Mouse (Mus musculus) stomach, postnatal 0 days (tissue): ENCODE results near the gene Slc31a1. TPM values are rescaled to one million over a fixed set of nuclear protein-coding genes. Genes with fewer than 3 reads are reported as not detected.

Experiments used
- ATAC-seq: fragments of 200-750 bp; cut with Nextera tagmentation; 2 replicates; pipeline ENCODE4 v1.8.0; 2017; ENCODE audit not compliant: low FRiP score, low TSS enrichment
- DNase-seq: peaks from one replicate; pipeline ENCODE4 v3.0.0-alpha.2; 2016; ENCODE audit warnings: low spot score
- H3K27ac ChIP-seq: fragments of 300-500 bp; sonication (generic); replicated peaks from 2 replicates; pipeline ENCODE4 v1.5.1; 2014; ENCODE audit warnings: mild to moderate bottlenecking, control low read depth
- H3K27me3 ChIP-seq: fragments of 300-500 bp; sonication (generic); 2 replicates; pipeline ENCODE4 v1.6.1; 2014; ENCODE audit warnings: low read length; ENCODE audit not compliant: control insufficient read depth, insufficient read depth
- H3K36me3 ChIP-seq: fragments of 300-500 bp; sonication (generic); 2 replicates; pipeline ENCODE4 v1.6.1; 2014; ENCODE audit warnings: low read length, mixed read lengths; ENCODE audit not compliant: control insufficient read depth, insufficient read depth
- H3K4me1 ChIP-seq: fragments of 300-500 bp; sonication (generic); replicated peaks from 2 replicates; pipeline ENCODE4 v1.6.1; 2014; ENCODE audit warnings: antibody characterized with exemption; ENCODE audit not compliant: control insufficient read depth, insufficient read depth
- H3K4me2 ChIP-seq: fragments of 300-500 bp; sonication (generic); replicated peaks from 2 replicates; pipeline ENCODE4 v1.6.1; 2014; ENCODE audit warnings: low read depth, mild to moderate bottlenecking, control low read depth, moderate library complexity
- H3K4me3 ChIP-seq: fragments of 300-500 bp; sonication (generic); 2 replicates; pipeline ENCODE4 v1.5.1; 2014; ENCODE audit warnings: low read depth, low read length, control low read depth
- H3K9ac ChIP-seq: fragments of 300-500 bp; sonication (generic); 2 replicates; pipeline ENCODE4 v1.6.1; 2014; ENCODE audit warnings: mild to moderate bottlenecking, low read length, control low read depth, mixed read lengths
- H3K9me3 ChIP-seq: fragments of 300-500 bp; sonication (generic); 2 replicates; pipeline ENCODE4 v1.6.1; 2016; ENCODE audit warnings: low read length; ENCODE audit not compliant: control insufficient read depth
- CTCF ChIP-seq: IDR thresholded peaks from 2 replicates; pipeline ENCODE4 v1.5.1; 2016; ENCODE audit warnings: antibody characterized with exemption, low read depth, mild to moderate bottlenecking, moderate library complexity
- EP300 ChIP-seq: optimal IDR thresholded peaks from 2 replicates; pipeline ENCODE3; 2016; ENCODE audit warnings: antibody characterized with exemption
- WGBS: fragments of 180-500 bp; shearing (Covaris S2); extraction: QIAGEN DNeasy Blood & Tissue Kit; methylation state at CpG from one replicate; pipeline ENCODE4 v1.1.7; 2014; 5-methylcytosine and 5-hydroxymethylcytosine counted together
- polyA plus RNA-seq: library from polyadenylated mRNA; unstranded; fragments of >200 nt; fragmentation: Nextera tagmentation; extraction: Ambion mirVana; gene quantifications from 2 replicates; pipeline ENCODE4 v1.2.1, GENCODE M21; 2015

Slc31a1 gene
- polyA plus RNA-seq, 1 experiment from 2014 or later = 51.4 TPM

GRCm38 (mm10) chr4:62360805-62361455 lies 403 bp downstream of the Slc31a1 start:
- H3K27ac ChIP-seq = peak overlapping the region; percentile 65
- H3K9ac ChIP-seq = peak overlapping the region; percentile 74
- WGBS = 0% methylated on average over 22 of the region's 22 CpGs
- H3K27me3 ChIP-seq = no peaks in the 10 kb centered on the region
- H3K4me1 ChIP-seq = no peaks in the 10 kb centered on the region; the same call in 1 of the 2 replicates
- H3K4me3 ChIP-seq = peak overlapping the region; percentile 84
- DNase-seq = peak; percentile 22
- no peak for TF ChIP-seq CTCF
- no peak for TF ChIP-seq EP300
- no peaks in the 10 kb centered on the region for H3K36me3 ChIP-seq
- no peak for ATAC-seq
- peak overlapping the region; percentile 70 for H3K4me2 ChIP-seq
- no peaks in the 10 kb centered on the region for H3K9me3 ChIP-seq

- peak overlapping the region; percentile 74 for H3K9ac ChIP-seq
- no peaks in the 10 kb centered on the region for H3K27me3 ChIP-seq
- no peak overlapping the region for H3K27ac ChIP-seq
- TF ChIP-seq EP300 = no peak
- TF ChIP-seq CTCF = no peak
- ATAC-seq = no peak
- peak overlapping the region; percentile 70 for H3K4me2 ChIP-seq
- no peak for DNase-seq
- no peaks in the 10 kb centered on the region for H3K36me3 ChIP-seq
- no peaks in the 10 kb centered on the region; the same call in 1 of the 2 replicates for H3K4me1 ChIP-seq
- WGBS = 21% methylated on average over 6 of the region's 6 CpGs
- H3K9me3 ChIP-seq = no peaks in the 10 kb centered on the region
- peak overlapping the region; percentile 84 for H3K4me3 ChIP-seq
Measured at GRCm38 (mm10) chr4:62361571-62361970, 1.0 kb downstream of the Slc31a1 start.

GRCm38 (mm10) chr4:62361997-62362396 lies 1.5 kb downstream of the Slc31a1 start:
- Histone ChIP-seq H3K4me2 (peak overlapping the region; percentile 70), H3K4me1 (no peaks in the 10 kb centered on the region; the same call in 1 of the 2 replicates), H3K36me3 (no peaks in the 10 kb centered on the region), H3K9me3 (no peaks in the 10 kb centered on the region), H3K9ac (no peak overlapping the region; the same call in 1 of the 2 replicates), H3K4me3 (peak overlapping the region; percentile 84; the same call in 1 of the 2 replicates), H3K27me3 (no peaks in the 10 kb centered on the region), H3K27ac (no peak overlapping the region)
- no peak for ATAC-seq
- DNase-seq = no peak
- TF ChIP-seq EP300 (no peak), CTCF (no peak)
- 76% methylated on average over 1 of the region's 1 CpGs for WGBS

GRCm38 (mm10) chr4:62362437-62362836 lies 1.9 kb downstream of the Slc31a1 start:
- Histone ChIP-seq H3K9me3 (no peaks in the 10 kb centered on the region), H3K4me2 (no peak overlapping the region), H3K9ac (no peak overlapping the region), H3K4me1 (no peaks in the 10 kb centered on the region; the same call in 1 of the 2 replicates), H3K4me3 (no peak overlapping the region), H3K27ac (no peak overlapping the region), H3K36me3 (no peaks in the 10 kb centered on the region), H3K27me3 (no peaks in the 10 kb centered on the region)
- TF ChIP-seq EP300 (no peak), CTCF (no peak)
- 69% methylated on average over 2 of the region's 2 CpGs for WGBS
- no peak for ATAC-seq
- no peak for DNase-seq

GRCm38 (mm10) chr4:62364299-62364698 lies 3.8 kb downstream of the Slc31a1 start:
- Histone ChIP-seq H3K9me3 (no peaks in the 10 kb centered on the region), H3K4me2 (no peak overlapping the region), H3K27me3 (no peaks in the 10 kb centered on the region), H3K27ac (no peak overlapping the region), H3K36me3 (no peaks in the 10 kb centered on the region), H3K4me1 (no peaks in the 10 kb centered on the region; the same call in 1 of the 2 replicates), H3K9ac (no peak overlapping the region), H3K4me3 (no peak overlapping the region)
- no peak for ATAC-seq
- DNase-seq = peak; percentile 26
- WGBS = 67% methylated on average over 8 of the region's 8 CpGs
- TF ChIP-seq CTCF = no peak
- TF ChIP-seq EP300 = no peak

- 51% methylated on average over 4 of the region's 4 CpGs for WGBS
Measured at GRCm38 (mm10) chr4:62366291-62366690, 5.8 kb downstream of the Slc31a1 start.

More at GRCm38 (mm10) chr4:62366291-62366690, 5.8 kb downstream of the Slc31a1 start:
- no peaks in the 10 kb centered on the region for H3K27me3 ChIP-seq
- H3K4me1 ChIP-seq = no peaks in the 10 kb centered on the region
- H3K9me3 ChIP-seq = no peaks in the 10 kb centered on the region
- H3K4me3 ChIP-seq = no peak overlapping the region
- DNase-seq (no peak), ATAC-seq (no peak)
- peak overlapping the region; percentile 18; the same call in 1 of the 2 replicates for H3K27ac ChIP-seq
- no peak overlapping the region for H3K9ac ChIP-seq
- TF ChIP-seq CTCF (no peak), EP300 (no peak)
- H3K4me2 ChIP-seq = no peak overlapping the region
- H3K36me3 ChIP-seq = no peaks in the 10 kb centered on the region
